Mouse (Mus musculus) heart, embryonic 16.5 days (tissue): ENCODE results near the gene Dnph1. TPM values are rescaled to one million over a fixed set of nuclear protein-coding genes. Genes with fewer than 3 reads are reported as not detected.

ENCODE experiments used
- ATAC-seq: fragments of 200-750 bp; cut with Nextera tagmentation; replicated peaks from 2 replicates; pipeline ENCODE4 v1.8.0; 2017; ENCODE audit warnings: moderate number of reproducible peaks; ENCODE audit not compliant: insufficient read depth, low FRiP score; ENCODE audit errors: extremely low read depth
- H3K27ac ChIP-seq: fragments of 300-500 bp; sonication (generic); 2 replicates; pipeline ENCODE4 v1.5.1; 2014; ENCODE audit warnings: mild to moderate bottlenecking, low read length, control low read depth, moderate library complexity
- H3K27me3 ChIP-seq: fragments of 300-500 bp; sonication (generic); 2 replicates; pipeline ENCODE4 v1.6.1; 2014; ENCODE audit warnings: low read length, mixed read lengths; ENCODE audit not compliant: control insufficient read depth, insufficient read depth
- H3K36me3 ChIP-seq: fragments of 300-500 bp; sonication (generic); 2 replicates; pipeline ENCODE4 v1.6.1; 2014; ENCODE audit not compliant: control insufficient read depth, insufficient read depth
- H3K4me1 ChIP-seq: fragments of 300-500 bp; sonication (generic); 2 replicates; pipeline ENCODE4 v1.6.1; 2014; ENCODE audit warnings: low read length, mixed read lengths; ENCODE audit not compliant: control insufficient read depth, insufficient read depth
- H3K4me2 ChIP-seq: fragments of 300-500 bp; sonication (generic); 2 replicates; pipeline ENCODE4 v1.6.1; 2014; ENCODE audit warnings: low read depth, mild to moderate bottlenecking, control low read depth, low read length
- H3K4me3 ChIP-seq: fragments of 300-500 bp; sonication (generic); 2 replicates; pipeline ENCODE4 v1.5.1; 2014; ENCODE audit warnings: mild to moderate bottlenecking, control low read depth, low read length
- H3K9ac ChIP-seq: fragments of 300-500 bp; sonication (generic); 2 replicates; pipeline ENCODE4 v1.6.1; 2014; ENCODE audit warnings: low read length, control low read depth
- H3K9me3 ChIP-seq: fragments of 300-500 bp; sonication (generic); replicated peaks from 2 replicates; pipeline ENCODE4 v1.6.1; 2016; ENCODE audit warnings: low read length; ENCODE audit not compliant: control insufficient read depth
- WGBS: fragments of 180-500 bp; shearing (Covaris S2); extraction: QIAGEN DNeasy Blood & Tissue Kit; methylation state at CpG from one replicate; pipeline ENCODE4 v1.1.7; 2014; 5-methylcytosine and 5-hydroxymethylcytosine counted together
- polyA plus RNA-seq: library from polyadenylated mRNA; unstranded; fragments of >200 nt; fragmentation: Nextera tagmentation; extraction: Ambion mirVana; gene quantifications from 2 replicates; pipeline ENCODE4 v1.2.1, GENCODE M21; 2015

Dnph1 gene
- polyA plus RNA-seq: 28.0 and 29.6 TPM in 2 replicates

DNA sequence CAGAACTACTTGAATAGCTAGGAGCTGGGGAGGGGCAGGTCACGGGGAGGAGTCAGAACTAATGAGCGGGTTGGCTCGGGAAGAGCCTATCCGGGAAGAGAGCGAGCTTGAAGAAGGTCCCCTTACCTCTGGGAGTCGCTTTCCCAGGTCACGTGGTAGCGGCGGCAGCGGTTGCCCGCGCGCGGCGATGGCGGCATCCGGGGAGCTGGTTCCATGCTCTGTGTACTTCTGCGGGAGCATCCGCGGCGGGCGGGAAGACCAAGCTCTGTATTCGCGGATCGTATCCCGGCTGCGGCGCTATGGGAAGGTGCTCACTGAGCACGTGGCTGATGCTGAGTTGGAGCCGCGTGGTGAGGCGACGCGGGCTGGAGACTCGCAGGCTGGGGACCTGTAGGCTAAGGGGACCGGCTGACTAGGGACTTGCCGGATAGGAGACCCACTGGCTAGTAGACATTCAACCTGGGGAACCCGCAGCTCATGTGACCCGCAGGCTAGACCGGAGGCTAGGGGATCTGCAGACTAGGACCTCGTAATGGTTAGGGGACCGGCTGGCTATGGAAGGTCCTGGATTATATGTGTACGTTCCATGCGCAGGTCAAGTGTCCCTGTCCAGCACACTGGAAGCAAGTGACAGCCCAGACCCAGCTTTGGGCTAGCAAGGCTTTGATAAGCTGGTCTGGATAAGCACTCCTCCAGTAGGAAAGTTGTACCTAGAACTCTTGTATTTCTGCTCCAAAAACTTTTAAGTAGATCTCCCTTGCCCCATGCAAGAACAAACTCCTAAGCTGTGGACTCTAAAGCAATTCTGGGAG lies at the start of gene Dnph1:
TSS of gene Dnph1 (plus strand) at position 89 of the 812 bp plus-strand sequence.
- no peaks in the 10 kb centered on the region for H3K9me3 ChIP-seq
- H3K4me3 ChIP-seq: peak within 1 kb of the TSS; percentile 69
- no peak within 1 kb of the TSS for H3K27ac ChIP-seq
- under 1% methylated on average over 44 of the region's 44 CpGs for WGBS
- no peaks in the 10 kb centered on the region for H3K36me3 ChIP-seq
- peak within 1 kb of the TSS; percentile 73 for H3K9ac ChIP-seq
- H3K4me1 ChIP-seq: no peaks in the 10 kb centered on the region
- H3K4me2 ChIP-seq: peak within 1 kb of the TSS; percentile 94
- peak; percentile 93 for ATAC-seq
- H3K27me3 ChIP-seq: 0 out of 2 replicates have a peak, but pooled peaks cover 2% of the 10 kb centered on the region

DNA sequence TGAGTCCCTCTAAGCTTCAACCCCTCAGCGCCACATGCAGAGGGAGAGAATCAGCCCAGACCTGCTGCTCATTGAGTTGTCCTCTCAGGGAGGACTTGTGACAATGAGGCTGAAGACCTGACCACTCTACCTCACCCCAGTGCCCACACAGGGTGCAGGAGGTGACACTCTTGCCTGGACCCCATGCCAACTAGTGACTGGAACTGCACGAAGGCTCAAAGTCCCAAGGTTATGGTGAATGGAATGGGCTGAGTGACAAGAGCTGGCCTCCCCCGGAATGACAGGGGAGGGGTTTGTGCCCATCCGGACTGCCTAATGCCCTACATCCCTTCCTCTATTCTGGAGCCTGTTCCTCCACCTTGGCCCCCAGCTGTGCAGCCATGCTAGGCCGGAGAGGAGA lies 43.8 kb upstream of the Dnph1 start:
- Histone ChIP-seq H3K9ac (no peak overlapping the region), H3K27me3 (peaks cover 38% of the 10 kb centered on the region), H3K4me1 (peaks cover 16% of the 10 kb centered on the region), H3K27ac (no peak overlapping the region), H3K4me2 (no peak overlapping the region), H3K9me3 (no peaks in the 10 kb centered on the region), H3K4me3 (no peak overlapping the region), H3K36me3 (no peaks in the 10 kb centered on the region)
- no peak for ATAC-seq
- WGBS: 50% methylated on average over 5 of the region's 5 CpGs

- Histone ChIP-seq H3K4me2 (no peak overlapping the region), H3K27me3 (peaks cover 42% of the 10 kb centered on the region), H3K9ac (no peak overlapping the region), H3K9me3 (no peaks in the 10 kb centered on the region), H3K36me3 (no peaks in the 10 kb centered on the region), H3K27ac (no peak overlapping the region), H3K4me1 (peaks cover 23% of the 10 kb centered on the region), H3K4me3 (no peak overlapping the region)
- WGBS: 17% methylated on average over 13 of the region's 13 CpGs
- no peak for ATAC-seq
Observed at GRCm38 (mm10) chr17:46453302-46453948, 43.1 kb upstream of the Dnph1 start.

GRCm38 (mm10) chr17:46453970-46454411 lies 42.5 kb upstream of the Dnph1 start:
- Histone ChIP-seq H3K36me3 (no peaks in the 10 kb centered on the region), H3K4me3 (peak overlapping the region; percentile 51), H3K4me1 (peaks cover 26% of the 10 kb centered on the region), H3K27ac (no peak overlapping the region), H3K9me3 (no peaks in the 10 kb centered on the region), H3K27me3 (peaks cover 42% of the 10 kb centered on the region), H3K4me2 (peak overlapping the region; percentile 80), H3K9ac (peak overlapping the region; percentile 47; the same call in 1 of the 2 replicates)
- ATAC-seq: no peak
- 3% methylated on average over 26 of the region's 26 CpGs for WGBS

DNA sequence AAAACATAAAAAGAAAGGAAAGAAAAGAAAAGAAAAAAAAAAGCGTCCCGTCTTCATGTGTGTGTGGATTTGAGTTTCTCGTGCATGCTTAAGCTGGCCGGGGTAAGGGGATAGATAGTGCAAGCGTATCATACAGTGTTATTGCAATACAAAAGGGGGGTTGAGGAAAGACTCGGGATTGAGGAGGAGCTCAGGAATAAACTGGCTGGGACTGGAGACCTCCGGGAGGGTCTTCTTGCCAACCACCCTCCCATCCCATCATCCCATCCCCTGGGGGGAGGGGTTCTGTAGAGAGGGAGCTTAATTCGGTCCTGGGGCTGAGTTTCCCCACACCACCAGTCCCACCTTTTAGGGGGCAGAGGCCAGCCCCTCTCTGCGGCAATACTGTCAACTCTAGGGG lies 42.0 kb upstream of the Dnph1 start:
- Histone ChIP-seq H3K27ac (no peak overlapping the region), H3K9ac (peak overlapping the region; percentile 60), H3K27me3 (peaks cover 44% of the 10 kb centered on the region), H3K36me3 (no peaks in the 10 kb centered on the region), H3K4me1 (peaks cover 26% of the 10 kb centered on the region), H3K9me3 (no peaks in the 10 kb centered on the region), H3K4me2 (peak overlapping the region; percentile 80), H3K4me3 (peak overlapping the region; percentile 51)
- no peak for ATAC-seq
- 3% methylated on average over 9 of the region's 9 CpGs for WGBS

- Histone ChIP-seq H3K27me3 (peaks cover 51% of the 10 kb centered on the region), H3K36me3 (no peaks in the 10 kb centered on the region), H3K4me3 (peak overlapping the region; percentile 51), H3K27ac (no peak overlapping the region), H3K9ac (peak overlapping the region; percentile 60), H3K9me3 (no peaks in the 10 kb centered on the region), H3K4me2 (peak overlapping the region; percentile 80), H3K4me1 (peaks cover 26% of the 10 kb centered on the region)
- ATAC-seq: no peak
- 1% methylated on average over 33 of the region's 33 CpGs for WGBS
Observed at GRCm38 (mm10) chr17:46455110-46455691, 41.3 kb upstream of the Dnph1 start.

DNA sequence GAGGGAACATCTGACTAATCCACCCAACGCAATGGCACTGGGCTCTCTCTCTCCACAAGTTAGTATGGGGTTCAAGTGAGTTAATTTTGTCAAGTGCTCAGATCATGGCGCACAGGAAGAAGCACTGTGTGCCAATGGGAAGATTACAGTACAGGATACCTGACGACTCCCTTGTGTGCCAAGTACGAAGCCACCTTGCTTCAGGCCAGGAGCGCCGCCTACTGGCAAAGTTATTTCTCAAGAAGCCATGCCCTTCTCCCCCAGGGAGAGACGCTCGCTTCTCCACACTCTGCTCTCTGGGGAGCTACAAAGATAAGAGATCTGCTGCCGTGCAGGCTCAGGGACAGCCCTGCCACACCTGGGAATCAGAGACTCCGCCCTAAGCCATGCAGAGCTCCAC lies 38.7 kb upstream of the Dnph1 start:
- Histone ChIP-seq H3K4me3 (no peak overlapping the region), H3K4me1 (peaks cover 38% of the 10 kb centered on the region), H3K4me2 (peak overlapping the region; percentile 6; the same call in 1 of the 2 replicates), H3K9me3 (no peaks in the 10 kb centered on the region), H3K36me3 (no peaks in the 10 kb centered on the region), H3K27ac (peak overlapping the region; percentile 68), H3K9ac (no peak overlapping the region), H3K27me3 (peaks cover 54% of the 10 kb centered on the region)
- no peak for ATAC-seq
- 14% methylated on average over 10 of the region's 10 CpGs for WGBS

DNA sequence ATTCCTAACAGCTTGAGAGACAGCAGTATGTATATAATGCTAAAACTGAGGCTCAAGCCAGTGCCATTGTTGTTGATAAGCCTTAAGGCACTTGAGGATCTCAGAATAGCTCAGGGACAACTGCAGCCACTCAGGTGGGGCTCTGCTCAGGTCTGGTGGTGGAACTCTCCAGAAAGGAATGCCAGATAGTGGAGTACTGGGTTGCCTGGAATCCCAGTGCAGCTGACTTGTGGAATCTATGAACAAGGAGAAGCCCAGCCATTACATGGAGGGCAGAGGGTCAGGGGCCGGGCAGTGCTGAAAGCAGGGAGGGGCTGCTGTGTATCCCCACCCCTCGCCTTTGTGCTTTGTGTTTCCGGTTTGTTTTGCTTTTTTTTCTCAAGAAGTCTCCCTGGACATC lies 38.1 kb upstream of the Dnph1 start:
- 7% methylated on average over 3 of the region's 3 CpGs for WGBS
- H3K4me2 ChIP-seq: peak overlapping the region; percentile 6; the same call in 1 of the 2 replicates
- H3K9me3 ChIP-seq: no peaks in the 10 kb centered on the region
- H3K4me3 ChIP-seq: no peak overlapping the region
- H3K27ac ChIP-seq: peak overlapping the region; percentile 68
- no peaks in the 10 kb centered on the region for H3K36me3 ChIP-seq
- no peak overlapping the region for H3K9ac ChIP-seq
- H3K27me3 ChIP-seq: peaks cover 47% of the 10 kb centered on the region
- H3K4me1 ChIP-seq: peaks cover 38% of the 10 kb centered on the region
- peak; percentile 80 for ATAC-seq
